Mouse (Mus musculus) heart, embryonic 13.5 days (tissue): ENCODE results near the gene Chmp4b. TPM values are rescaled to one million over a fixed set of nuclear protein-coding genes. Genes with fewer than 3 reads are reported as not detected.

Experiments
- polyA plus RNA-seq: library from polyadenylated mRNA; unstranded; fragments of >200 nt; fragmentation: Nextera tagmentation; extraction: Ambion mirVana; gene quantifications from 2 replicates; pipeline ENCODE4 v1.2.1, GENCODE M21; 2015

The Chmp4b gene
- polyA plus RNA-seq, 1 experiment from 2014 or later = 22.3 TPM

Other genes starting within 250 kb of the Chmp4b start
- 38.0 and 41.5 TPM in 2 replicates for gene Snta1, start 243.6 kb upstream of the Chmp4b start, polyA plus RNA-seq
- 28.3 and 29.2 TPM in 2 replicates for gene Cbfa2t2, start 215.2 kb upstream of the Chmp4b start, polyA plus RNA-seq
- 0.29 TPM in 1 of 2 replicates, not detected in the other for gene 1700003F12Rik, start 104.6 kb upstream of the Chmp4b start, polyA plus RNA-seq
- 0.09 TPM in 2 replicates for gene Actl10, start 99.9 kb upstream of the Chmp4b start, polyA plus RNA-seq
- 1.0 and 1.4 TPM in 2 replicates for gene Necab3, start 92.8 kb upstream of the Chmp4b start, polyA plus RNA-seq
- 15.5 and 17.8 TPM in 2 replicates for gene E2f1, start 81.8 kb upstream of the Chmp4b start, polyA plus RNA-seq
- gene Pxmp4, start 48.0 kb upstream of the Chmp4b start, polyA plus RNA-seq = 24.4 and 25.2 TPM in 2 replicates
- 0.68 and 0.74 TPM in 2 replicates for gene Zfp341, start 38.4 kb upstream of the Chmp4b start, polyA plus RNA-seq
- not detected in 2 replicates for gene 4930519P11Rik, start 38.3 kb upstream of the Chmp4b start, polyA plus RNA-seq
- gene Gm14214, start 118.3 kb downstream of the Chmp4b start, polyA plus RNA-seq = not detected in 2 replicates
- 27.8 and 32.4 TPM in 2 replicates for gene Raly, start 139.4 kb downstream of the Chmp4b start, polyA plus RNA-seq
- gene a, start 139.7 kb downstream of the Chmp4b start, polyA plus RNA-seq = 0.32 TPM in 1 of 2 replicates, not detected in the other
- 63.9 and 70.2 TPM in 2 replicates for gene Eif2s2, start 241.2 kb downstream of the Chmp4b start, polyA plus RNA-seq